ENCODE assay signal across 11 mouse cellular contexts in the genomic region with DNA sequence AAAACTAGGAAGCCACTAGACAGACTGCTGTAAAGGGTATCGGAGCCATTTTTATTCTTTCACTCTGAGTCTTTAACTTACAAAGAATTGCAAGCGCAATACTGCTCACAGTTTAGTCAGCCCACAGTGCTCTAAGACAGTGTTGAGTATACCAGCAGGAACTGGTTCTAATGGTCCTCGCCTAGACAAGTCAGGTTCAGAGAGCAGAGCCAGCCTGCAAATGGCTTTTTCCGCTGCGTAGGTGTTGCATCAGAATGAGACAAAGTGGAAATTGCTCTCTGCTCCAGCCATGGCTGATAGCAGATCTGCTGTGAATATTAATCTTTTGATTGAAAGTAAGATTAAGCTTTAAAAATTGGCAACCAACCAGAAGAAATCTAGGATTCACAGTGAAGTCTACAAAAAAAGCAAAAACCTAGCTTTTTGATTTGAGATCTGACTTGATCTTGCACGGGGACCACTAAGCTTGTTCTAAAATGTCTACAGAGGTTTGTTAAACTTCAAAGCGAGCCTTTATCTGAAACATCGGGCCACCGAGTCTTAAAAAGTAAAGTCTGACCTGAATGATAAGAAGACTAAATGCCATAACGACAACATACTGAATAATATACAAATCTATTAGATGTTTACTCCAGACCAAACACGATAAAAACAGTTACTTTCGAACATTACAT. TPM values are rescaled to one million over a fixed set of nuclear protein-coding genes. Genes with fewer than 3 reads are reported as not detected.
DNase-seq lines count a peak whose midpoint lies in the region; ATAC-seq and TF ChIP-seq lines count a peak whose summit lies in the region.
"Had no signal": no experiment of that assay in that cellular context is flagged by ENCODE, and none has a peak within 500 bp of the region (broad histone marks: within the 10 kb centered on the region; RNA-seq: fewer than 3 reads in every experiment).

No protein-coding gene starts in this region.

- H3K4me3 ChIP-seq in forebrain, postnatal 0 days (ENCODE audit: low read depth, low read length): no peak overlapping the region
- no peak overlapping the region for H3K4me3 ChIP-seq in midbrain, embryonic 14.5 days (replicated peaks; ENCODE audit: low read depth, low read length)
- H3K4me3 ChIP-seq: heart, adult 2 months had no signal

- peak; percentile 14 for ATAC-seq in forebrain, postnatal 0 days
- ATAC-seq in midbrain, embryonic 14.5 days (ENCODE audit: low FRiP score, low TSS enrichment): peak; percentile 44

- peaks cover 6% of the 10 kb centered on the region; the same call in 1 of the 2 replicates for H3K36me3 ChIP-seq in forebrain, postnatal 0 days (ENCODE audit: insufficient read depth)
- no peaks in the 10 kb centered on the region for H3K36me3 ChIP-seq in midbrain, embryonic 14.5 days (ENCODE audit: control insufficient read depth, insufficient read depth, low read length)

- 30% methylated on average over 12 of the region's 12 CpGs for WGBS in forebrain, postnatal 0 days
- 45% methylated on average over 12 of the region's 12 CpGs for WGBS in midbrain, embryonic 14.5 days

- peak overlapping the region; percentile 27 for H3K4me2 ChIP-seq in forebrain, postnatal 0 days (ENCODE audit: low read depth)
- H3K4me2 ChIP-seq in midbrain, embryonic 14.5 days (ENCODE audit: low read length): peak overlapping the region; percentile 36

- H3K27ac ChIP-seq in forebrain, postnatal 0 days (ENCODE audit: low read depth, low read length): peak overlapping the region; percentile 75
- H3K27ac ChIP-seq in midbrain, embryonic 14.5 days (replicated peaks; ENCODE audit: low read depth, low read length): peak overlapping the region; percentile 89
- H3K27ac ChIP-seq: heart, adult 2 months had no signal

- H3K27me3 ChIP-seq in forebrain, postnatal 0 days (ENCODE audit: insufficient read depth, low read length): no peaks in the 10 kb centered on the region
- H3K27me3 ChIP-seq in midbrain, embryonic 14.5 days (ENCODE audit: control insufficient read depth, insufficient read depth, low read length): no peaks in the 10 kb centered on the region

- no peak overlapping the region for H3K9ac ChIP-seq in forebrain, postnatal 0 days
- H3K9ac ChIP-seq in midbrain, embryonic 14.5 days (replicated peaks; ENCODE audit: low read length): no peak overlapping the region

- TF ChIP-seq CTCF in brain, embryonic 14.5 days (IDR thresholded peaks at IDR 0.05; ENCODE audit: borderline replicate concordance, extremely low read depth, insufficient read depth, insufficient read length): no peak
- TF ChIP-seq CTCF in forebrain, postnatal 0 days (IDR thresholded peaks at IDR 0.05; ENCODE audit: low read depth): no peak

- H3K9me3 ChIP-seq in forebrain, postnatal 0 days (ENCODE audit: low read length): no peaks in the 10 kb centered on the region
- H3K9me3 ChIP-seq in midbrain, embryonic 14.5 days (ENCODE audit: control insufficient read depth, low read length): no peaks in the 10 kb centered on the region

- no peak for TF ChIP-seq POLR2A in brain, embryonic 14.5 days (IDR thresholded peaks at IDR 0.05; ENCODE audit: borderline replicate concordance, extremely low read depth, insufficient read depth, insufficient read length, poor library complexity, severe bottlenecking)

- 0 out of 2 replicates have a peak, but pooled peaks cover 10% of the 10 kb centered on the region for H3K4me1 ChIP-seq in forebrain, postnatal 0 days (ENCODE audit: insufficient read depth)
- peaks cover 30% of the 10 kb centered on the region for H3K4me1 ChIP-seq in midbrain, embryonic 14.5 days (ENCODE audit: control insufficient read depth, insufficient read depth, low read length)

- DNase-seq in layer of hippocampus, adult 11-12 months (ENCODE audit: low spot score): peak; percentile 44
- DNase-seq in layer of hippocampus, postnatal 14 days (ENCODE audit: low spot score in 2 of 2): no peak
- DNase-seq in brain, embryonic 14.5 days (ENCODE audit: low read depth): peak; percentile 69
- DNase-seq in forebrain, postnatal 0 days: peak; percentile 50
- peak; percentile 61 for DNase-seq in midbrain, embryonic 14.5 days
- no peak for DNase-seq in ovary, postnatal 10 days (ENCODE audit: low spot score)
- DNase-seq in urinary bladder, postnatal 4 days (ENCODE audit: low spot score in 2 of 2): no peak
- no peak for DNase-seq in gastrocnemius, adult 18-20 months (ENCODE audit: low spot score)
- DNase-seq: heart, adult 2 months; heart, postnatal 4 days; kidney, postnatal 36 days had no signal

RNA-seq across cellular contexts. Expression of gene Nap1l5, which starts 25.8 kb away (rescaled TPM):
- total RNA-seq in layer of hippocampus, postnatal 14 days (2021): 100 to 1,000 TPM; 212 to 254 TPM
- 72.6 and 113 TPM in 2 replicates for polyA plus RNA-seq in brain, embryonic 14.5 days (2012; rRNA removed)
- 89.2 and 152 TPM in 2 replicates for total RNA-seq in forebrain, postnatal 0 days (2014; rRNA removed)
- polyA plus RNA-seq in forebrain, postnatal 0 days (2015; fragmentation: Nextera tagmentation; extraction: Ambion mirVana): 153 and 257 TPM in 2 replicates
- polyA plus RNA-seq in midbrain, embryonic 14.5 days (2014; fragmentation: Nextera tagmentation; extraction: Ambion mirVana): 225 and 247 TPM in 2 replicates
- total RNA-seq in gastrocnemius, adult 18-20 months (2021): under 1 TPM; 0.17 to 0.50 TPM

Comparison
In these comparisons a context has a peak if more than half of its experiments do, and no peak if none do; other contexts are left out.
1. DNase-seq: peak in layer of hippocampus, adult 11-12 months (single experiment), brain, embryonic 14.5 days (single experiment), forebrain, postnatal 0 days (single experiment) and midbrain, embryonic 14.5 days (single experiment); none in layer of hippocampus, postnatal 14 days (0 of 2), ovary, postnatal 10 days (single experiment), urinary bladder, postnatal 4 days (0 of 2) and gastrocnemius, adult 18-20 months (single experiment).
2. RNA of gene Nap1l5, which starts 25.8 kb away (total RNA-seq): 212 to 254 TPM in layer of hippocampus, postnatal 14 days and 89.2 to 152 TPM in forebrain, postnatal 0 days; 0.17 to 0.50 TPM in gastrocnemius, adult 18-20 months; every median in the first group is over 10 times any median in the second.